Mouse (Mus musculus) v-Abl transformed pro-B cells (cell line): ENCODE measurements at regions not wholly inside any gene's neighbourhood (a gene's known extent, or its start where the extent isn't known, plus 50 kb on each side); places are given as distances from the start of the nearest gene placed in this dataset.

Source experiments
- in situ Hi-C, 2 experiments: fragments of 400-800 bp; cut with MboI; formaldehyde crosslinking; loops; one replicate each; pipeline ENCODE4 v1.15.1; 2025; ENCODE audit not compliant: unreplicated experiment in 2 of 2

DNA sequence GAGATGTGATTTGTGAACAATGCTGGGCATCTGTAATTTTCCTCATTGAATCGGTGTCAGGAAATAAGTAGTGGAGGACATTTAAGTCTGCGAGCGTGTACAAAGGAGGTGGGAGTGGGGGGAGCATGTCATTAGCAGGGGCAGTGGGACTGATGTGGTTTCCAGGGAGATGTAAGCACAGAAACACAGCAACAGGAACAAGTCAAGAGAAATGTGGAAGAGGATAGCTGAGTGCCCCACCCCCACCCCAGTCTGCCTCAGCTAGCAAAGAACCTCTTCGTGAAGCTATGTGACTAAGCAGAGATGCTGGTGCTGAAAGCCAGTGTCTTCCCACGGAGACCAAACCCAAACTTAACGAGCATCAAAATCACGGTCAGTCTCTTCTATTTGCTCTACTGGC is 151.9 kb downstream of the Drd1 start:
- in situ Hi-C loops: no loop called here

DNA sequence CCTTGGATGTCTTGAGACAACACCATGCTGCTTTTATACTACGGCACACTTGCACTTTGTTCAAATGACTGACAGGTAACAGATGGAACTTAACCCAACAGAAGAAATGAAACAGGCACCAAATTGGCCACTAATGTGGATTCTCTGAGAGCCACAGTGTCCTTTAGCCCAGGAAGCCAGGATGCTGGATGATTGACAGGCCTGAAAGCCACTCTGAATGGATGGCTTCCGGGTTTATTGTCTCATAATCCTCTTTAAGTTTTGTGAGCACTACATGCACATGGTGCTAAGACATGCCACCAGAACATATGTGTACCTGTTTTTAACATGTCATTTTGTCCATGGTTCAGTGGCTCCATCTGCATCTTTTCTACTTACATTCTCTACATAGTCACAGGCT is 152.7 kb downstream of the Drd1 start:
- in situ Hi-C loops: no loop called here

DNA sequence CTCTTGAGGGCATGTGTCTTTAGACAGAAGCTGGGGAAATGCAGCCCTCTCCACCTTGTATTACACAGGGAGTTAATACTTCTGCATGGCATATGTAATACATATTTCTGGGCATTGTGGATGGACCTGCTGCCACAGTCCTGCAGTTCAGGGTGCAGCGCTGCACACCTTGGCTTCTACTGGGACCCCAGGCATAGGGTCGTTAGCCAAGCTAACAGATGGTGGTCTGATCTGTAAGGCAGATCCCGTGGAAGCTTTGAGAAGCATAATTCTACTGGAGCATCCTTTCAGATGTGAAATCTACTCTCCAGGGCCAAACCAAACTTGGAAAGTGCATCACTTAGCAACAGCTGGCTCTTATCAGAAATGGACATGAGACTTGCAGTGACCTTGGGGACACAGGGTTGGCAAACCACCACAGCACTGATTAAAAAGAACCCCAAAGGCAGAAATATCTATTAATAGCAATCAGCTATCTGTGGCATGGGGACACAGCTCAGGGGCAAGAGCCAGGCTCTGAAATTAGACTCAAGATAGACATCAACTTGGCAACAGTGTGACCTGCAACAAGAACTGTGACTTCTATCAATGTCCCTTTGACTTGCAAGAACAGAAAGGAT is 155.0 kb downstream of the Drd1 start:
- in situ Hi-C loops: no loop called here

GRCm38 (mm10) chr13:53898351-53898750 is 157.2 kb downstream of the Drd1 start:
- in situ Hi-C loops: no loop called here

DNA sequence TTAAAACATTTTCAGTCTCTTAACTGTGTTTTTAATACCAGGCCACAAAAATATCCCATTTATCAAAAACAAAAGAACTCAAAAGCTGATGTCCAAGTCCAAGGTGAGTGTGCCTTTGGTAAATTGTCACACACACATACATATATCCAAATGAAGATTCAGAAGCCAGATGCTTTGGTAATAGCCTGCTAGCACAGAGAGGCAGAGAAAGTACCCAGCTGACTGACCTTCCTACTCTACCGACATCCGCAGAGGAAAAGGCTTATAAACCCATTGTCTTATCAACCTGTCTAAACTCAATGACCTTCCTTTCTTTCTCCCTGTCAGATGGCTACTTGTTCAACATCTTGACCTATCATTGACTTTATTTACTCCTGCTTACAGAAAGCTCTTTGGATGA is 158.3 kb downstream of the Drd1 start:
- in situ Hi-C loops: no loop called here

- in situ Hi-C loops: no loop called here
Measured at GRCm38 (mm10) chr13:53888411-53888810, 167.1 kb downstream of the Drd1 start.

- in situ Hi-C loops: no loop called here
Measured at GRCm38 (mm10) chr13:53885756-53886155, 169.7 kb downstream of the Drd1 start.

DNA sequence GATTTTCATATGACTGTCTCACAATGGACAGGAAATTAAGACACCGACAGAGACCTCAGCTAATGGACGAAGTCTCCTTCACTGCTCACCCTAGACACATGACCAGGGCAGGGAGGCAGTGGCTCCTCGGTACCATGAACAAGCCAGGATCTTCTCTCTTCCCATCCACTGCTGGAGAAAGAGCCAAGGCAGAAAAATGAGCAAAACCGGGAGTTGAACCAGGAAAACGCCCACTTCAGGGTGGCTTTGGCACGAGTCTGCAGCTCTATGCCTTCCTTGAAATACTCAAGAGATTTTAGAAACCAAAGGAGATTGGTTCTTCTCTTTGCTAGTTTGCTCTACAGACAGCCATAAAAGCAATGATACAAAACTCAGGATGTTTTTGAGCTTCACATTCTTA is 172.3 kb downstream of the Drd1 start:
- in situ Hi-C loops: no loop called here

- in situ Hi-C loops: no loop called here
Measured at GRCm38 (mm10) chr13:53880466-53881250, 174.8 kb downstream of the Drd1 start.

DNA sequence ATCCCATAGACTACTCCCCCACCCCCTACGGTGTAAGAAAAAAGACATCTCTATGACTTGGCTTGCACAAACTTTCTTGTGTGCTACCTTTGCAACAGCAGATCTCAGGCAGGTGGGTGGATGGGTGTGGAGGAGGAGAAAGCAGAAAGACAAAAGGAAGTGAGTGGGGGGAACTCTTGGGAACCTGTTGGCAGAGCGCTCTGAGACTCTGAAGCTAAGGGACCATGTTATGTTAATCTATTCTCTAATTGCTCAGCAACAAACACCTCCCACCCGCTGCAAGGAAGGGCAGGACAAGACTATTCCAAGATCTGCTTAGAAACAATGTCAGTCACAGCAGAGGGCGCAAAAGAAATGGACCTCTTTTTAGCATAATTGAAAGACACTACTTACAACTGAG is 180.0 kb downstream of the Drd1 start:
- in situ Hi-C loops: no loop called here

- in situ Hi-C loops: no loop called here
Measured at GRCm38 (mm10) chr13:53865323-53865722, 190.2 kb downstream of the Drd1 start.

GRCm38 (mm10) chr13:53862336-53862735 is 193.2 kb downstream of the Drd1 start:
- in situ Hi-C loops: no loop called here

GRCm38 (mm10) chr13:53854196-53854595 is 201.3 kb downstream of the Drd1 start:
- in situ Hi-C loops: no loop called here

DNA sequence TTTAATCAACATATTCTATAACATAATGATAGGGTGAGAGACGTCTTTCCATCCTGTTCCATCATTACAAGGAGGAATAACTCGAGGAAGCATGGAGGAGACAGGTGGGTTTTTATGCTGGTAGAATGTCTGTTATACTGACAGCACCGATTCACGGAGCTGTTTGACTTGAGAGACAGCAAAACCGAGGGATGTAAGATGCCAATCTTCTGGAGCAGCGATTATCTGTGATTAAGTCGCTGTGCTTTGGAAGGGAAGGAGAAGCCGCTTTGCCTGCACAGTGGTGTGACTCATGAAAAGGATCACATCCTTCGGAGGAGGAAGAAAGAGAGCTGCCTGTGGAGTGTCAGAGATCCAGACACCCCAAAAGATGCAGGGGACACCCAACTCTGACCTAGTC is 205.4 kb downstream of the Drd1 start:
- in situ Hi-C loops: no loop called here

DNA sequence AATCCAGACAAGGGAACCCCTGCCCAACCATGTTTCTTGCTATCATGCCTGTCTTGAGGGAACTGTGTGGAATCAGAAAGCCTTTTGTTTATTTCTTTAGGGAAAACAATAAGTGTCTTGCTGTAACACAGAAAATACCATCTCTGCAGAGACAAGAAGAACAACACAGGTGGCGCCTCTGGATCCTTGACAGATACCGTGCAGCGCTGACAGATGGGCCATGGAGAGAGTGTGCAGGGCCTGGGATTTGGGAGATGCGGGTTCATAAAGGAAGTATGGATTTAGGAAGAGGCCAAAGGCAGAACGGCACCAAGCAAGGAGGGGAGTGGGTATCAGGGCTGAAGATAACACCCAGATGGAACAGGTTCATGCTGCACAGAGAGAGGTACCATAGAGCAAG is 209.3 kb downstream of the Drd1 start:
- in situ Hi-C loops: no loop called here

DNA sequence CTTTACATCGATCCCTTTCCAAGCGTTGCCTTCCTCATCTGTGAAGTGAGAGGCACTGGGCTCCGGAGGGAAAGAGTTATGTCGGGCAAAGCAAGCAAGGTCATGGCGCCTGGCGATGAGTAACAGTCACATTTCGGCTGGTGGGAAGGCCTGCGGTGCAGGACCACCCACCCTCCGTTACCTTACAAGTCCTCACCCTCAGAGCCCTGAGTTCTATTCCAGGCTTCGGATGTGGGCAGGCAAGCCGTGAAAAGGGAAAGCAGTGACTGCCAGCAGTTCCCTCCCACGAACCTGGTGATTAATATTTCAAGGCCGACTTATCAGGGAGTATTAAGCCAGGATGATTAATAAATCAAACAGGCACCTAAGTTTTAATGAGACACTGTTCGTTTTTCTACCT is 209.7 kb downstream of the Drd1 start:
- in situ Hi-C loops: no loop called here

DNA sequence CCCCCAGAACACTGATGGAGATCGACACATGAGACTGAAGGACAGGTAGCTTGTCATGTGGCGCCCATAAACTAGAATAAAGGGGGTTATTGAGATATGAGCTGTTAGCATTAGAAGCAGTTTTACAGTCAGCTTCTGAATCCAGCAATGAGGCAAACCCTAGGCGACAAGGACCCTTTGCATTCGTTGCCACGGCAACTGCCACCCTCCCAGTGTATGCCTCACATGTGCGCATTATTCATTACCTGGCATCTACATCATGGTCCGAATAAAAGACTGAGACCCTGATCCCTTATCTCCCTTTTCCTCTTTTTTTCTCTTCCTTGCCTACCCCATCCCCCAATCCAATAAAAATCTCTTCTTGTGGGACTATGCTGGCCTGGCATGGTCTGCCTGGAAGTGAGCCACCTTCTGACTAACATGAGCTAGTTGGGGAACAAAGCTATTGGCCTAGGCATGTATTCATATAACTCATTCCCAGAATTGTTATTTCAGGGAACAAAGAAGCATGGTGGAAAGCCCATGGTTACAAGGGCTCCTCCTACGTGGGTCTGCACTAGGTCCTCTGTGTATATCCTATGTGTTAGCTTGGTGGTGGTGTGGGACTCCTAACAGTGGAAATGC is 229.4 kb downstream of the Drd1 start:
- in situ Hi-C loops: no loop called here

GRCm38 (mm10) chr13:53822061-53822460 is 233.4 kb downstream of the Drd1 start:
- in situ Hi-C loops: no loop called here

DNA sequence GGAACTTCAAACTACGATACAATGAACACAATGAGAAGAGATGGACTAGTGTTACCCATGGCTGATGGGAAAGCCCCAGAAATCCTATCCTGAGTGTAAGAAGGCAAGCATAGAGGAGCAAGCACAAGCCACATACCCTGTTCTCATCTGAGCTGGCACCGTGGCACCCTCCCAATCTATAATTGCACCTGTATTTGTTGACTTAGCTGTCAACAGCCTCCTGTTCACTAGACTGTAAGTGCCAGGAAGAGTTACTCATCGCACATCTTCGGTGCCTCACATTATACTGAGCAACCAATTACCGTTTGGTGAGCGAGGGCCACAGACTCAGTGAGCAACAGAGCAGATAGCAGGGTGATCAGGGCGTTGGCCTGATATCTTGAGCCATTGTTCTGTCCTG is 239.9 kb downstream of the Drd1 start:
- in situ Hi-C loops: no loop called here

DNA sequence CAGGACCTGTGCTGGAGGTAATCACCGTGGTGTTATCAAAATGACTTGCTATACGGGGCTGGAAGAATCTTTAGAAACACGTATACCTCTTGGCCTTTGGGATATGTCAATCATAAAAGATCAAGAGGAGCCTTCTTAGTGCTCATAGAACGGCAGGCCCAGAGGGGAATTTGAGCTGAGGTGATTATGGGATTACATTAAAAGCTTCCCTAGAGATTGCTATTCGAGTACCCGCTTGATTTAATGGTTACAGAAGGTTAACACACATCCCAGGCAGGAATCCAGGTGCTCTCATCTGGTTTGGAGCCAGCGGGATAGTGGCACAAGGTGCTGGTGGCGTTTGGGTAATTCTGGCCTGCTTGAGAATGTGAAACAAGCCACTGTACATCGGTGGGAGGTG is 241.4 kb downstream of the Drd1 start:
- in situ Hi-C loops: no loop called here

DNA sequence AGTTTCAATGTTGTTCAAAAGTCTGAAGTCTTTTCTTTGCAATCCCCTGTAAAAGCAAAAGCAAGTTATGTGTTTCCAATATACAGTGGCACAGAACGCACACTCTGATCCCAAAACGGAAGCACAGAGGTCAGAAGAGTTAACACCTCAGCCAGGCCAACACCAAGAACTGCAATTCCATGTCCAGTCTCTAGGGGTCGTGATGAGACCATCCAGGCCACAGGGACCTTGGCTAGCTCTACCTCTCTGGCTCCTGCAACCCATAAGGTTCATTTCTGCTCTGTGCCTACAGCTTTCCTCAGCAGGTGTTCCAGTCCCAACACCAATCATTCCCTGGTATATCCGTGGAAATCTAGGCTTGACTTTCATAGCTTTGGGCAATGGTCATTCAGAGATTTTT is 243.6 kb downstream of the Drd1 start:
- in situ Hi-C loops: no loop called here

GRCm38 (mm10) chr13:53811151-53811550 is 244.4 kb downstream of the Drd1 start:
- in situ Hi-C loops: no loop called here
